Mouse (Mus musculus) intestine, postnatal 0 days (tissue): ENCODE measurements at regions not wholly inside any gene's neighbourhood (a gene's known extent, or its start where the extent isn't known, plus 50 kb on each side); places are given as distances from the start of the nearest gene placed in this dataset.

ENCODE experiments used
- ATAC-seq: fragments of 200-750 bp; cut with Nextera tagmentation; 2 replicates; pipeline ENCODE4 v1.8.0; 2017; ENCODE audit warnings: mild to moderate bottlenecking, moderate TSS enrichment, moderate library complexity
- H3K27ac ChIP-seq: fragments of 300-500 bp; sonication (generic); 2 replicates; pipeline ENCODE4 v1.5.1; 2014; ENCODE audit warnings: mild to moderate bottlenecking, low read depth, low read length, moderate library complexity
- H3K27me3 ChIP-seq: fragments of 300-500 bp; sonication (generic); replicated peaks from 2 replicates; pipeline ENCODE4 v1.6.1; 2014; ENCODE audit warnings: low read length, mixed read lengths; ENCODE audit not compliant: control insufficient read depth, insufficient read depth
- H3K36me3 ChIP-seq: fragments of 300-500 bp; sonication (generic); 2 replicates; pipeline ENCODE4 v1.6.1; 2014; ENCODE audit warnings: mild to moderate bottlenecking, moderate library complexity; ENCODE audit not compliant: control insufficient read depth, insufficient read depth
- H3K4me1 ChIP-seq: fragments of 300-500 bp; sonication (generic); replicated peaks from 2 replicates; pipeline ENCODE4 v1.6.1; 2014; ENCODE audit warnings: antibody characterized with exemption, low read length, mixed read lengths; ENCODE audit not compliant: control insufficient read depth, insufficient read depth
- H3K4me2 ChIP-seq: fragments of 300-500 bp; sonication (generic); replicated peaks from 2 replicates; pipeline ENCODE4 v1.6.1; 2014; ENCODE audit warnings: low read depth, mild to moderate bottlenecking, moderate library complexity
- H3K4me3 ChIP-seq: fragments of 300-500 bp; sonication (generic); 2 replicates; pipeline ENCODE4 v1.5.1; 2014; ENCODE audit warnings: low read depth, low read length
- H3K9ac ChIP-seq: fragments of 300-500 bp; sonication (generic); 2 replicates; pipeline ENCODE4 v1.6.1; 2014; ENCODE audit warnings: mild to moderate bottlenecking, low read depth, low read length
- H3K9me3 ChIP-seq: fragments of 300-500 bp; sonication (generic); 2 replicates; pipeline ENCODE4 v1.6.1; 2016; ENCODE audit warnings: mixed run types; ENCODE audit not compliant: control insufficient read depth
- CTCF ChIP-seq: sonication (generic); IDR thresholded peaks from 2 replicates; pipeline ENCODE4 v1.5.1; 2016; ENCODE audit warnings: low read depth, mild to moderate bottlenecking, control low read depth, antibody characterized with exemption, moderate library complexity
- WGBS: fragments of 180-500 bp; shearing (Covaris S2); extraction: QIAGEN DNeasy Blood & Tissue Kit; methylation state at CpG from one replicate; pipeline ENCODE4 v1.1.7; 2014; 5-methylcytosine and 5-hydroxymethylcytosine counted together

- no peak for ATAC-seq
- 74% methylated on average over 4 of the region's 4 CpGs for WGBS
- H3K9me3 ChIP-seq: no peaks in the 10 kb centered on the region
- no peak overlapping the region for H3K4me3 ChIP-seq
- H3K9ac ChIP-seq: no peak overlapping the region
- H3K27me3 ChIP-seq: no peaks in the 10 kb centered on the region
- H3K4me1 ChIP-seq: no peaks in the 10 kb centered on the region
- TF ChIP-seq CTCF: no peak
- H3K27ac ChIP-seq: no peak overlapping the region
- H3K36me3 ChIP-seq: no peaks in the 10 kb centered on the region
- H3K4me2 ChIP-seq: no peak overlapping the region
Measured at GRCm38 (mm10) chr8:12023669-12024390, 183.6 kb downstream of the Tex29 start.

- peak; percentile 54; the same call in 1 of the 2 replicates for ATAC-seq
- Histone ChIP-seq H3K27me3 (no peaks in the 10 kb centered on the region), H3K27ac (no peak overlapping the region), H3K36me3 (no peaks in the 10 kb centered on the region), H3K9me3 (no peaks in the 10 kb centered on the region), H3K4me2 (0 out of 2 replicates have a peak overlapping the region, but pooled peaks have one; percentile 13), H3K4me3 (no peak overlapping the region), H3K4me1 (0 out of 2 replicates have a peak, but pooled peaks cover 2% of the 10 kb centered on the region), H3K9ac (no peak overlapping the region)
- 32% methylated on average over 22 of the region's 22 CpGs for WGBS
- TF ChIP-seq CTCF: no peak
Measured at GRCm38 (mm10) chr8:12030363-12031116, 190.3 kb downstream of the Tex29 start.

- no peak overlapping the region for H3K27ac ChIP-seq
- H3K4me2 ChIP-seq: no peak overlapping the region
- 40% methylated on average over 3 of the region's 3 CpGs for WGBS
- no peak overlapping the region for H3K4me3 ChIP-seq
- no peaks in the 10 kb centered on the region for H3K9me3 ChIP-seq
- no peak for TF ChIP-seq CTCF
- no peak overlapping the region for H3K9ac ChIP-seq
- H3K36me3 ChIP-seq: no peaks in the 10 kb centered on the region
- H3K4me1 ChIP-seq: 0 out of 2 replicates have a peak, but pooled peaks cover 2% of the 10 kb centered on the region
- ATAC-seq: no peak
- no peaks in the 10 kb centered on the region for H3K27me3 ChIP-seq
Measured at GRCm38 (mm10) chr8:12031796-12032195, 191.5 kb downstream of the Tex29 start.

DNA sequence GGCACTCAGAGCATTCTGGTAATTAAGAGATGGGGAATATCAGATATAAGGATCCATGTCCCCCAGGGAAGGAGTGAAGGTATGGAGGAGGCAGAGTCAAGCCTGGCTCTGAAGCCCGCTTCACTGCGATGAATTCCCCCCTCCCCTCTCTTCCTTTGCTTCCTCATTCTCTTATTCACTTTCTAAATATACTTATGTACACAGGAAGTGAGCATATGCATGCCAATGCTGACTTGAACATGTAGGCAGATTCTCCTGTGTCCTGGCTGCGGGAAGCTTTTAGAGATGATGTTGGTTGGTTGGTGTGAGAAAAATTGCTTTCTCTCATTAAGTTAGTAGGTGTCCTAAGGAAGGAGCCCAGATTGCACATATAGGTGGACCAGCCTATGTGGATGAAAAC lies 192.1 kb downstream of the Tex29 start:
- no peaks in the 10 kb centered on the region for H3K9me3 ChIP-seq
- WGBS: 69% methylated on average over 3 of the region's 3 CpGs
- H3K9ac ChIP-seq: no peak overlapping the region
- H3K4me2 ChIP-seq: no peak overlapping the region
- 0 out of 2 replicates have a peak, but pooled peaks cover 2% of the 10 kb centered on the region for H3K4me1 ChIP-seq
- no peak overlapping the region for H3K4me3 ChIP-seq
- ATAC-seq: no peak
- H3K36me3 ChIP-seq: no peaks in the 10 kb centered on the region
- no peaks in the 10 kb centered on the region for H3K27me3 ChIP-seq
- H3K27ac ChIP-seq: no peak overlapping the region
- TF ChIP-seq CTCF: no peak

- no peak overlapping the region for H3K4me3 ChIP-seq
- peak; percentile 61; the same call in 1 of the 2 replicates for ATAC-seq
- 0 out of 2 replicates have a peak, but pooled peaks cover 6% of the 10 kb centered on the region for H3K27me3 ChIP-seq
- WGBS: 58% methylated on average over 3 of the region's 3 CpGs
- H3K36me3 ChIP-seq: no peaks in the 10 kb centered on the region
- no peak overlapping the region for H3K9ac ChIP-seq
- 0 out of 2 replicates have a peak, but pooled peaks cover 5% of the 10 kb centered on the region for H3K4me1 ChIP-seq
- no peak overlapping the region for H3K4me2 ChIP-seq
- no peak for TF ChIP-seq CTCF
- no peak overlapping the region for H3K27ac ChIP-seq
- H3K9me3 ChIP-seq: no peaks in the 10 kb centered on the region
Measured at GRCm38 (mm10) chr8:12036349-12036748, 196.1 kb downstream of the Tex29 start.

DNA sequence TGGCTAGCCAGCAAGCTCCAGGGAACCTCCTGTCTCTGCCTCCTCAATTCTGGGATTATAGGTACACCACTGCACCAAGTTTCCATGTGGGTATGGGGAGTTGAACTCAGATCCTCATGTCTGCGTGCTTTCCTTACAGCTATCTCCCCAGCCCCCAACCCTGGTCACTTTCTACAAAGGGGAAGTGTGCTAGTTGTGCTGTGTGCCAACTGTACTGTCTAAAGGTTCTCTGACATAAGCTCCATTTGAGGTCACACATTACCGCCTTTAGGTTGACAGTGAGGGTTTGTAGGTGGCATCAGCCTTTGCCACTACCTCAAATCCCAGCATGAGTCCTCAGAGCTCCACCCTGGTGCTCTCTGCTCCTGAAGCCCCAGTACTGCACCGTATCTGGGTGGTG lies 200.7 kb downstream of the Tex29 start:
- Histone ChIP-seq H3K4me3 (no peak overlapping the region), H3K36me3 (no peaks in the 10 kb centered on the region), H3K27ac (no peak overlapping the region), H3K9me3 (no peaks in the 10 kb centered on the region), H3K4me1 (0 out of 2 replicates have a peak, but pooled peaks cover 3% of the 10 kb centered on the region), H3K4me2 (peak overlapping the region; percentile 43), H3K9ac (no peak overlapping the region), H3K27me3 (0 out of 2 replicates have a peak, but pooled peaks cover 6% of the 10 kb centered on the region)
- 71% methylated on average over 3 of the region's 3 CpGs for WGBS
- no peak for TF ChIP-seq CTCF
- no peak for ATAC-seq
